Mouse (Mus musculus) lung, adult 2 months (tissue): ENCODE measurements around the gene Duxf3. TPM values are rescaled to one million over a fixed set of nuclear protein-coding genes. Genes with fewer than 3 reads are reported as not detected.

ENCODE experiments used
- DNase-seq: peaks from one replicate; pipeline ENCODE4 v3.0.0; 2022
- H3K4me1 ChIP-seq: fragments of 200-500 bp; 2 replicates; pipeline ENCODE4 v1.6.1; 2011; ENCODE audit warnings: low read length; ENCODE audit not compliant: control insufficient read depth, insufficient read depth
- H3K4me3 ChIP-seq: fragments of 200-500 bp; replicated peaks from 2 replicates; pipeline ENCODE3; 2011; ENCODE audit warnings: low read depth, mild to moderate bottlenecking, control low read depth, low read length; ENCODE audit errors: extremely low read depth
- CTCF ChIP-seq: fragments of 200-500 bp; IDR thresholded peaks from 2 replicates; pipeline ENCODE4 v1.5.1; 2011; ENCODE audit warnings: mild to moderate bottlenecking, low read length, control low read depth; ENCODE audit not compliant: insufficient read depth
- POLR2A ChIP-seq: fragments of 200-500 bp; IDR thresholded peaks from 2 replicates; pipeline ENCODE4 v1.6.1; 2011; ENCODE audit warnings: low read depth, mild to moderate bottlenecking, control low read depth, low read length, borderline replicate concordance; ENCODE audit errors: extremely low read depth
- WGBS: fragments of 180-500 bp; shearing (Covaris S2); methylation state at CpG from one replicate; pipeline ENCODE4 v1.1.7; 2018; 5-methylcytosine and 5-hydroxymethylcytosine counted together
- polyA plus RNA-seq: library from polyadenylated mRNA; depleted of rRNA; stranded (reverse); fragments of >200 nt; gene quantifications from 2 replicates; pipeline ENCODE4 v1.2.3, GENCODE M21; 2012; rRNA removed

The Duxf3 gene
- polyA plus RNA-seq, 1 experiment = not detected

- Histone ChIP-seq H3K4me1 (no peaks in the 10 kb centered on the region), H3K4me3 (no peak overlapping the region)
- no peak for TF ChIP-seq POLR2A
- TF ChIP-seq CTCF = no peak
- DNase-seq = no peak
- WGBS = 75% methylated on average over 5 of the region's 5 CpGs
These were observed 17.5 kb downstream of the Duxf3 start for GRCm38 (mm10) chr10:58214934-58215333.

DNA sequence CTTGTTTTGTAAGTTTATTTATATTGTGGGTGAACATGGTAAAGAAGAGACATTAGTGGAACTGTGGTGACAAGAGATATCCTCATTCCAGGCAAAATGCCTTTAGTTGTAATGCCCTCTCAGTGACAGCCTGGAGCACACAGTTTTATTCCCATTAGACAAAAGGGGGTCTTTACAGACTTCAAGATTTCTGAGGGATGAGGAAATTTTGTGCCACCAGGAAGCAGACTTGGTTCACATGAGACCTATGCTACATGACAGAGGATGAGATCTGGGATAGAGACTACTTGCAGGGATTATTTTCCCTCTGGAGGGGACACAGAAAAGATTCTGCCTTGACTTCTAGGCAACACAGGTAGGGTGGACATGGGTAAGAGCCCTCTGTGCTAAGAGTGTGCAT lies 18.0 kb downstream of the Duxf3 start:
- H3K4me3 ChIP-seq = no peak overlapping the region
- DNase-seq = no peak
- TF ChIP-seq POLR2A (no peak), CTCF (no peak)
- no peaks in the 10 kb centered on the region for H3K4me1 ChIP-seq

GRCm38 (mm10) chr10:58212230-58212629 lies 20.2 kb downstream of the Duxf3 start:
- DNase-seq = no peak
- H3K4me1 ChIP-seq = no peaks in the 10 kb centered on the region
- H3K4me3 ChIP-seq = no peak overlapping the region
- WGBS = 78% methylated on average over 7 of the region's 7 CpGs
- TF ChIP-seq CTCF = no peak
- no peak for TF ChIP-seq POLR2A

DNA sequence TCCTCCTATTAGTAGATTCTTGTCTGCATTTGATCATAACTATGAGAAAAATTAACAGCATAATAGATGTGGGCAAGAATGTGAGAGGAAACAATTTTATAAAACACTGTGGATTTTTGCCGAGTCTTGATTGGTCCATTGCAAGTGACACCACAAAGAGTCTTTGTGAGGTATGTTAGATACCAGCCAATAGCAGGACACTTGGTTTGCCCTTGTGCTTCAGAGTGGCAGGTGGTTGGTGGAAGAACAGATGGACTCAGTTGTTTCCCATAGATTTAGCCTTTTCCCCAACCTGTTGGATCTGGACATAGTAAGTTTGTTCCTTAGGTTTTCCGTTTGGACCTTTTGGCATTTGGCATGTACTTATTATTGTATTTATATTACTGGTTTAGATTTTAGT lies 21.3 kb downstream of the Duxf3 start:
- 87% methylated on average over 2 of the region's 2 CpGs for WGBS
- no peak for TF ChIP-seq POLR2A
- no peak for TF ChIP-seq CTCF
- H3K4me1 ChIP-seq = no peaks in the 10 kb centered on the region
- no peak for DNase-seq
- no peak overlapping the region for H3K4me3 ChIP-seq

DNA sequence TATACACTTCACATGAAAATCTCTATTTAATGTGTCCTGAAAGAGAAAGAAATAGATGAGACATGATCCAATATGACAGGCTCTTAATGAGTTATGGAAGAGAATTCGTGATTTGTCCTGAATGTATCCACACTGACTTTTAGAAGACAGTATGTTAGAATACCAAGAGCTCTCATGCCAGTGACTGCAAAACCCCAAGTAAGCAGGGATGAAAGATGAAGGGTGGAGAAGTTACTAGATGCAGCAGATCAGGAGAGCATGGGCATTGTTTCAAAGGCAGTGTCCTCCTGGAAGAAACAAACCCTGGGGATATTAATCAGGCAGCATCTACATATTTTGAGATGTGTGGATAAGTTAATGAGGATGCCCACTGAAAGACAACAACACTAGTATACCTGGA lies 22.0 kb downstream of the Duxf3 start:
- WGBS = 48% methylated on average over 1 of the region's 1 CpGs
- Histone ChIP-seq H3K4me3 (no peak overlapping the region), H3K4me1 (no peaks in the 10 kb centered on the region)
- no peak for DNase-seq
- TF ChIP-seq CTCF = no peak
- no peak for TF ChIP-seq POLR2A

DNA sequence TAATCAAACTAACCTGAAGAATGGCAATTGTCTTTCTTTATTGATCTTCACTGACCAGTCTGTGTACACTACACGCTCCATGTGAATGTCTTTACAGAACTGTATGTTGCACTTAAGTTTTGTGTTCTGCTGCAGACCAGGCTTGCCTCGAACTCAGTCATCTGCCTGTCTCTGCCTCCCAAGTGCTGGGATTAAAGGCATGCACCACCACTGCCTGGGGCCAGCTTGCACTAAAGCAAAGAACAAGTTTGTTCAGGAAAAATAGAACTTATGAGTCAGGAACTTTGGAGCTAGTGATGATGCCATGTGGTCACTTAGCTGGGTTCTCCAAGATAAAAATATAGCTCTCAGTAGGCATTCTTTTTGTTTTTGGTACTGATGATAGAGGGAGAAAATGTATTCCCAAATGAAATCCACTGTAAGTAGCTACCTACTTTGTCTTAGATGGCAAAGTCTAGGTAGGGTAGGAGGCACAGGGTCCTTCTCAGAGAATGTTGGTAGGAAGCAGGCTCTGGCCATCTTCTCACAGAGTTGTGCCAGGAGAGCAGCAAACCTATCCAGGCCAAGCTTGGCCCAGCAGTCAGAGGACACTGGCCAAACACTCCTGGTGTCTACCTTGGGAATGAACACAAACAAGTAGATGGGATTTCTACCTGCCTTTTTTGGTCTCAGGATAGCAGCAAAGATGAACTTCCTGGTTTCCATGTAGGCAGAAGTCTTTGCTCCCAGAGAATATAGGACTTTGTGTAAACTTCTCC lies 22.6 kb downstream of the Duxf3 start:
- WGBS = 57% methylated on average over 2 of the region's 2 CpGs
- TF ChIP-seq CTCF (no peak), POLR2A (no peak)
- no peaks in the 10 kb centered on the region for H3K4me1 ChIP-seq
- no peak overlapping the region for H3K4me3 ChIP-seq
- no peak for DNase-seq

GRCm38 (mm10) chr10:58206639-58207404 lies 25.7 kb downstream of the Duxf3 start:
- Histone ChIP-seq H3K4me1 (no peaks in the 10 kb centered on the region), H3K4me3 (no peak overlapping the region)
- no peak for TF ChIP-seq CTCF
- no peak for TF ChIP-seq POLR2A
- DNase-seq = no peak
- WGBS = 84% methylated on average over 4 of the region's 4 CpGs

GRCm38 (mm10) chr10:58205986-58206385 lies 26.5 kb downstream of the Duxf3 start:
- TF ChIP-seq CTCF = no peak
- no peak for TF ChIP-seq POLR2A
- WGBS = 39% methylated on average over 1 of the region's 1 CpGs
- Histone ChIP-seq H3K4me1 (no peaks in the 10 kb centered on the region), H3K4me3 (no peak overlapping the region)
- DNase-seq = no peak

Other genes with a start within 250 kb of the Duxf3 start
- gene AW822073, start 7.7 kb downstream of the Duxf3 start, polyA plus RNA-seq = not detected in 2 replicates
- 0.06 TPM in 1 of 2 replicates, not detected in the other for gene Gm4981, start 4.0 kb upstream of the Duxf3 start, polyA plus RNA-seq
- gene Gcc2, start 22.8 kb upstream of the Duxf3 start, polyA plus RNA-seq = 11.2 and 20.8 TPM in 2 replicates
- 25.2 and 44.0 TPM in 2 replicates for gene Lims1, start 90.8 kb upstream of the Duxf3 start, polyA plus RNA-seq
- 3.1 and 4.8 TPM in 2 replicates for gene Ranbp2, start 214.2 kb upstream of the Duxf3 start, polyA plus RNA-seq